Mouse (Mus musculus): ENCODE measurements around the gene Uts2b.
"Not testable (repeated sequence)": the region's sequence is repeated elsewhere in the genome, so short reads cannot be mapped to it uniquely, and the experiment has no call there.

Uts2b gene

GRCm38 (mm10) chr16:27374139-27374538 is 4.1 kb upstream of the Uts2b start:
- DNase-seq: no peak

GRCm38 (mm10) chr16:27370700-27371099 is 661 bp upstream of the Uts2b start:
- DNase-seq: no peak

GRCm38 (mm10) chr16:27360059-27360458 is 10.0 kb downstream of the Uts2b start:
- DNase-seq: no peak

- DNase-seq: no peak
Measured at GRCm38 (mm10) chr16:27354464-27354863, 15.6 kb downstream of the Uts2b start.

- DNase-seq: no peak
Measured at GRCm38 (mm10) chr16:27349878-27350532, 20.0 kb downstream of the Uts2b start.

GRCm38 (mm10) chr16:27349235-27349634 is 20.8 kb downstream of the Uts2b start:
- DNase-seq: no peak

- DNase-seq: no peak
Measured at GRCm38 (mm10) chr16:27348359-27348758, 21.7 kb downstream of the Uts2b start.

GRCm38 (mm10) chr16:27347521-27347920 is 22.5 kb downstream of the Uts2b start:
- no peak for DNase-seq

- no peak for DNase-seq
Measured at GRCm38 (mm10) chr16:27326463-27326862, 43.6 kb downstream of the Uts2b start.

GRCm38 (mm10) chr16:27322047-27322446 is 48.0 kb downstream of the Uts2b start:
- no peak for DNase-seq

GRCm38 (mm10) chr16:27319099-27319498 is 50.9 kb downstream of the Uts2b start:
- no peak for DNase-seq

GRCm38 (mm10) chr16:27307189-27307588 is 62.9 kb downstream of the Uts2b start, which contains the start of gene Ostn:
Gene Ostn (plus strand): TSS chr16:27307489.
- not testable (repeated sequence) for DNase-seq
